Mouse (Mus musculus) urinary bladder, postnatal 25 days (tissue): ENCODE results near the gene Prkn.

Source experiments
- DNase-seq: peaks from one replicate; pipeline ENCODE4 v3.0.0; 2022; ENCODE audit warnings: low spot score

The Prkn gene

GRCm38 (mm10) chr17:11914451-11914850 lies 1074.3 kb downstream of the Prkn start:
- DNase-seq: no peak

GRCm38 (mm10) chr17:11918123-11918801 lies 1078.1 kb downstream of the Prkn start:
- no peak for DNase-seq

- no peak for DNase-seq
These were observed 1079.4 kb downstream of the Prkn start for GRCm38 (mm10) chr17:11919581-11919980.

GRCm38 (mm10) chr17:11921026-11921425 lies 1080.8 kb downstream of the Prkn start:
- no peak for DNase-seq

- no peak for DNase-seq
These were observed 1083.8 kb downstream of the Prkn start for GRCm38 (mm10) chr17:11923989-11924388.

DNA sequence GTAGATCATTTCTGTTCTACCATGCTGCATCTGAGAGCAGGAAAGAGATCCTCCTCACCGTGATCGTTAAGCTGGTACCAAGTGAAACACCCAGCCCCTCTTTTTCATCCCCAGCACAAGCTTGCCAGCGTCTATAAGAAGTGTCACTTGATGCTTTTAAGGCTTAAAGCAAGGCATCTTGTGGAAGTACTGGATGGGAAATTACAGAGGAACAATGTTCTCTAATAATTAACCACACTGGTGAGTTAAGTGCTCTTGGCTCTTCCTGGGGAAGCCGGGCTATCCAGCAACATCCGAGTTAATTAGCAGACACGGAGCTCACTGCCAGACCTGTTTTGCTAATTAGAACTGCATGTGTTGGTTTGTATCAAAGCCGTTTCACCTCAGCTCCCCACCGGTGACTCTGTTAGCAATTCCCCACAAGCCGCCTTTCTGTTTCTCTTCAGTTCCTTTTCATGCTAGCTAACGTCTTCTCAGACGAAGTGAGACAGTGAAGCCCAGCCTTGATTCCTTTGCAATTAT lies 1086.7 kb downstream of the Prkn start:
- DNase-seq: no peak

GRCm38 (mm10) chr17:11931641-11932040 lies 1091.5 kb downstream of the Prkn start:
- no peak for DNase-seq

GRCm38 (mm10) chr17:11933737-11934136 lies 1093.6 kb downstream of the Prkn start:
- no peak for DNase-seq

GRCm38 (mm10) chr17:11947436-11947835 lies 1107.3 kb downstream of the Prkn start:
- no peak for DNase-seq

DNA sequence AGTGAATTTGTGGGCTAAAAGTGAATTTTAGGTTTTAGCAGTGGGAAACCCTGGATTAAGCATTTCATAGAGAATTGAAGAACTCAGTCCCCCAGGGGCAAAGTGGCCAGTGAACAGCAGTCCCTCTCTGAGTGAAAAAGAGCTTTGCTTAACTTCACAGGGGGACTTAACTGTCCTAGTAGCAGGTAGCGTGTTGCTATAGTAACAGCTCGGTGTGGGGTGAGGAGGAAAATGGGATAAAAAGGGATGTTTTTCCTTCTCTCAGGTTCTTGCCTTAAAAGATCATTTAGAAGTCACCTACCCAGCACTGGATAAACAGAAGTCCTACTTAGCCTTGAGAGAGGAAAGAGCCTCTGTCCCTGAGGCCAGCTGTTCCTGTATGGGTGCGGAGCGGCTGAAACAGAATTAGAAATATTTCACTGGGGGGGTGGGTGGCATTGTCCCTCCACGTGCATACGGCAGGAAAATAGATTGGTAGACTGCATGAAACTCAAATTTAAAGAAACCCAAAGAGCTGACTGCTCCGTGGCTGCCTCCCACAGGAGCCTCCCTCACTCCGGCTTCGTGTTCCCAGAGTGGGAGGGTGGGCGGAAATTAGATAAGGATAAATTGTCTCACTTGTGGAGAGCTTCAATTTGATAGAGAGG lies 1109.5 kb downstream of the Prkn start:
- no peak for DNase-seq

GRCm38 (mm10) chr17:11950198-11950594 lies 1110.0 kb downstream of the Prkn start:
- no peak for DNase-seq

DNA sequence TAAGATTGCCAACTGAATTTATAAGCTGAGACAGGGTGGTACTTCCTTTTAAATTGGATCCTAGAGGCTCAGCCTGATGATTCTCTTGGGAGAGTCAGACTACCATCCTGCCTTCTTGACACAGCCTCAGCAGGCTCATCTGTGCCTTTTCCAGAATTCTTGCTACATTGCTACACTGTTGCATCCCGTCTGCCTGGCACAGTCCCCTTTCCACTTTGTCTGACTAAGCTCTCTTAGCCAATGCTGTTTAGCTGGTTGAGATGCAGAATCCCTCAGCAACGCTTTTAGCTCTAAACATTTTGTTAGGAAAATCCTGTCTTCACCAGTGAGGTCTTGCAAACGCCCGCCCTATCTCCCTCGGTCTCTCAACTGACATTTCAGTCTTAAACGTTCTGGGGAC lies 1115.1 kb downstream of the Prkn start:
- no peak for DNase-seq

DNA sequence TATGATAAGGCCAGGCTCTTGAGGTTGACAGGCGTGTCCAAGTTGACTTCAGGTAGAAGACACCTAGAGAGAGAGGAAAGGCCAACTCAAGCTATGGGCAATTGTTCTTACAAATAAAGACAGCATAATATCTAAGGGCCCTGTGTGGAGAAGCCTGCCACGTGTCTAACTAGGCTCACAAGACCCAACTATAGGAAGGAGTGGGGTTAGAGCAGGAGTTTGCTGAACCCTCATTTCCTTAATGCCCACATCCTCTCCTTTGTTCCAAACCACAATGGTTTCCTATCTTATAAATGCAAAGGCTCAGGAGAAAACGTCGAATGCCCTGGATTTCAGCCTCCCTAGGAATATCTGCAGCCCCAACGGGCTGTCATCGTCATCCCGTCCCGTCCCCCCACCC lies 1120.3 kb downstream of the Prkn start:
- DNase-seq: no peak

DNA sequence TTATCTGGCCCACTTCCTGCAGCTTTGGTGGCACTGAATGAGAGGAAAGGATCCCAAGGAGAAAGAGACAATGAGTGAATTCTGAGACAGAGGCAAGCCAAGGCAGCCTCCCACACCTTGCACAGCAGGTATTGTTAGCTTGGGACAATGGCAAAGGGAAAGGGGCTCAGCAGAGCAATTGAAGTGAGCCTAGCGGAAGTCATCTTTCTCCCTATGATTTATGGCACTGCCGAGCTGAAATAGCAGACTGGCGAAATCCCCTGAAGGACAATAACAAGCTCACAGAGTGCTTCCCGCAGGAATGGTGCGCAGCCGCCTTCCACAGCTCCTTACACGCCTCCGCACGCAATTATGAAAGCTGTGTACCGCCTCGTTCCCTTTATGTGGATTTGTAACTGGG lies 1122.6 kb downstream of the Prkn start:
- no peak for DNase-seq

- no peak for DNase-seq
These were observed 1130.0 kb downstream of the Prkn start for GRCm38 (mm10) chr17:11970160-11970559.

DNA sequence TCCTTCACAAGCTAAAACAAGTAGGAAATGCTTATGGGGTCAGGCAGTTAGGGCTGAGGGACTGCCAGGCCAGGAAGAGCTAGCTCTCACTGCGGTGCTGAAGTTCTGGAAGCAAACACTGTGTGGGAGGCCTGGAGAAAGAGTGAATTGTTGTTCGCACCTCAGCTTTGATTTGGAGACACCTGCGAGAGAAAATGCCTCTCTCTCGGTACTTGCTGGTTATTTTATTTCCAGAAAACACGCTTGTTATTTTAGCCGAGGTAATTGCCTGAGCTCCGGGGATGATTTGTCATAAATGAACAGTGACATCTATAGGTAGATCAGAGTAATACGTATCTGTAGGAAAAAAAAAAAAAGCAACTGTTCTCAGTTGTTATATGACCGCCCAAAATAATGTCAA lies 1132.4 kb downstream of the Prkn start:
- no peak for DNase-seq

DNA sequence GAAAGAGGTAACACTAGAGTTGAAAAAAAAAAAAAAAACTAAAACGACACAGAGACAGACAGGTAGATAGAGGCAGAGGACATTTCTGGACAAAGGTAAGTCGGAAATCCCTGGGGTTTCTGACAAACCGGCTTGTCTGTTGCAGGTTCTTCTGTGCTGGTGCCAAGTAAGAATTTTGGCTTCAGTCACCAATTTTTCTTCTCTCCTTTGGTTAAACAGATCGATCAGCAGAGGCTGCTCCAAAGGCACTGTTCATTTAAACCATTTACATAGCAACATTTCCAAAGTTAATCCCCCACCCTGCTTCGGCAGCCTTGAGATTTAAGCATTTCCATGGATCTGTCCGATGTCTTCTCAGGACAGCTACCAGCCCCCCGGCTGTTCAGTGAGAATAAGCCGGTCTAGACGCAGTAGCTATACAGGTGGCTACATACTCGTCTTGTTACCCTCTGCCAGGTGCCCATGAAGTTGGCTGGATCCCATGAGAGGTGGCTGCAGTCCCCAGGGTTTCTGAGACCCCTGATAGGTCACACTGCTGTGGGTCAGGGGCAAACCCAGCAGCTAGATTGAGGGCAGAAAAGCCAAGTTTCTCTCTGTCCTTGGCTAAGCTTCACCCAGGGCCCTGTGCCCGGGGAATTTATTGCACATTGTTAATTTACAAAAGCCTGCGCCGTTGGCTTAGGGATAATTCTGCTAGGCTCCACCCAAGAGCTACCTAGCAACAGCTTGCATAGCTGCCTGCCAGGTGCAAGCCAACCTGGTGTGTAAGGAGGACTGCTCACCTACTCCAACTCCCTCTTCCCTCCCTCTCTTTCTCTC lies 1133.0 kb downstream of the Prkn start:
- DNase-seq: no peak

GRCm38 (mm10) chr17:11975062-11975607 lies 1135.0 kb downstream of the Prkn start:
- peak; percentile 17 for DNase-seq

GRCm38 (mm10) chr17:11978260-11978821 lies 1138.2 kb downstream of the Prkn start:
- no peak for DNase-seq

GRCm38 (mm10) chr17:11981666-11982065 lies 1141.5 kb downstream of the Prkn start:
- no peak for DNase-seq

GRCm38 (mm10) chr17:11988110-11988837 lies 1148.1 kb downstream of the Prkn start:
- DNase-seq: no peak
